9 mouse cellular contexts compared by ENCODE assay signal in genomic region chr5:34287838-34288145, GRCm38 (mm10). TPM values are rescaled to one million over a fixed set of nuclear protein-coding genes. Genes with fewer than 3 reads are reported as not detected.
DNase-seq lines count a peak whose midpoint lies in the region; ATAC-seq and TF ChIP-seq lines count a peak whose summit lies in the region.
"Had no signal": no experiment of that assay in that cellular context is flagged by ENCODE, and none has a peak within 500 bp of the region (broad histone marks: within the 10 kb centered on the region; RNA-seq: fewer than 3 reads in every experiment).

No protein-coding gene starts in this region.

- H3K4me3 ChIP-seq in heart, embryonic 12.5 days, result peak overlapping the region; percentile 63
- peak overlapping the region; percentile 75 to 82 for H3K4me3 ChIP-seq in ES-E14 (ENCODE audit: insufficient read depth in 1 of 2, low read depth in 1 of 2, low read length in 2 of 2, poor library complexity in 1 of 2, severe bottlenecking in 1 of 2)
- H3K4me3 ChIP-seq in forebrain, embryonic 14.5 days (ENCODE audit: low read depth, low read length), result peak overlapping the region; percentile 70
- peak overlapping the region; percentile 51 for H3K4me3 ChIP-seq in liver, embryonic 16.5 days (ENCODE audit: low read depth, low read length)

- H3K27me3 ChIP-seq in heart, embryonic 12.5 days (replicated peaks), result peaks cover 78% of the 10 kb centered on the region
- H3K27me3 ChIP-seq in forebrain, embryonic 14.5 days (replicated peaks; ENCODE audit: control insufficient read depth, insufficient read depth, low read length), result peaks cover 30% of the 10 kb centered on the region
- H3K27me3 ChIP-seq in liver, embryonic 16.5 days (ENCODE audit: control insufficient read depth, insufficient read depth, low read depth, low read length), result peaks cover 48% of the 10 kb centered on the region

- WGBS in heart, embryonic 12.5 days, result 1% methylated on average over 18 of the region's 18 CpGs
- WGBS in forebrain, embryonic 14.5 days, result 2% methylated on average over 18 of the region's 18 CpGs
- WGBS in liver, embryonic 16.5 days (ENCODE audit: insufficient replicate concordance), result 4% methylated on average over 18 of the region's 18 CpGs

- ATAC-seq in heart, embryonic 12.5 days (ENCODE audit: insufficient number of reproducible peaks, low FRiP score), result no peak
- ATAC-seq in forebrain, embryonic 14.5 days, result no peak; the same call in 1 of the 2 replicates
- no peak for ATAC-seq in liver, embryonic 16.5 days (ENCODE audit: low read depth)
- ATAC-seq in activated CD4-positive, CD25-positive, alpha-beta regulatory T cell, adult 4 months, result no peak

- no peaks in the 10 kb centered on the region for H3K36me3 ChIP-seq in heart, embryonic 12.5 days
- no peaks in the 10 kb centered on the region for H3K36me3 ChIP-seq in ES-E14 (ENCODE audit: control insufficient read depth, insufficient read depth, low read length, poor library complexity, severe bottlenecking)
- H3K36me3 ChIP-seq in forebrain, embryonic 14.5 days (ENCODE audit: control insufficient read depth, insufficient read depth, low read length), result no peaks in the 10 kb centered on the region
- no peaks in the 10 kb centered on the region for H3K36me3 ChIP-seq in liver, embryonic 16.5 days (ENCODE audit: control insufficient read depth, insufficient read depth)

- no peak for DNase-seq in heart, adult 11 months
- no peak for DNase-seq in ES-E14 (ENCODE audit: low read depth, low spot score)
- peak; percentile 32 for DNase-seq in forebrain, embryonic 14.5 days (ENCODE audit: low spot score)
- no peak for DNase-seq in cerebellum, postnatal 25 days
- DNase-seq in left cerebral cortex, postnatal 14 days (ENCODE audit: low spot score in 2 of 2), result no peak

- in situ Hi-C loops in ES-E14 (cut with MboI; ENCODE audit: low sequenced_read_pairs in 2 of 2, unreplicated experiment in 2 of 2), result no loop called here

- H3K4me2 ChIP-seq in heart, embryonic 12.5 days, result peak overlapping the region; percentile 93
- H3K4me2 ChIP-seq in forebrain, embryonic 14.5 days (ENCODE audit: low read length), result peak overlapping the region; percentile 88
- peak overlapping the region; percentile 57 for H3K4me2 ChIP-seq in liver, embryonic 16.5 days (ENCODE audit: low read depth, low read length)

- H3K9ac ChIP-seq in heart, embryonic 12.5 days, result peak overlapping the region; percentile 45
- H3K9ac ChIP-seq in ES-E14 (ENCODE audit: insufficient read depth, low read depth, low read length, poor library complexity, severe bottlenecking), result peak overlapping the region; percentile 47
- H3K9ac ChIP-seq in forebrain, embryonic 14.5 days (ENCODE audit: low read length), result peak overlapping the region; percentile 71
- no peak overlapping the region for H3K9ac ChIP-seq in liver, embryonic 16.5 days (ENCODE audit: low read depth, low read length)

- H3K9me3 ChIP-seq in heart, embryonic 12.5 days (replicated peaks), result no peaks in the 10 kb centered on the region
- H3K9me3 ChIP-seq in ES-E14 (ENCODE audit: control insufficient read depth, insufficient read depth, low read depth, low read length), result no peaks in the 10 kb centered on the region
- no peaks in the 10 kb centered on the region for H3K9me3 ChIP-seq in forebrain, embryonic 14.5 days (replicated peaks; ENCODE audit: control insufficient read depth, low read length)
- H3K9me3 ChIP-seq in liver, embryonic 16.5 days (replicated peaks; ENCODE audit: control insufficient read depth, low read length), result no peaks in the 10 kb centered on the region

- H3K27ac ChIP-seq in heart, embryonic 12.5 days (ENCODE audit: poor library complexity, severe bottlenecking), result no peak overlapping the region
- no peak overlapping the region for H3K27ac ChIP-seq in ES-E14 (ENCODE audit: insufficient read depth, low read depth, low read length, poor library complexity, severe bottlenecking)
- H3K27ac ChIP-seq in forebrain, embryonic 14.5 days (ENCODE audit: low read depth, low read length), result no peak overlapping the region
- no peak overlapping the region for H3K27ac ChIP-seq in liver, embryonic 16.5 days (ENCODE audit: low read length)

- intact Hi-C loops in left cerebral cortex, postnatal 14 days (cut with DNase I), result loop anchor here (2.0 to 5.0 kb wide), 2 partner anchors 75 to 291 kb away; no protein-coding TSS in a partner anchor

- H3K4me1 ChIP-seq in heart, embryonic 12.5 days (replicated peaks), result peaks cover 13% of the 10 kb centered on the region
- peaks cover 10 to 17% of the 10 kb centered on the region in 2 experiments for H3K4me1 ChIP-seq in ES-E14 (ENCODE audit: control insufficient read depth in 2 of 2, insufficient read depth in 2 of 2, low read length in 2 of 2, poor library complexity in 1 of 2)
- peaks cover 7% of the 10 kb centered on the region; the same call in 1 of the 2 replicates for H3K4me1 ChIP-seq in forebrain, embryonic 14.5 days (ENCODE audit: control insufficient read depth, insufficient read depth, low read length)
- peaks cover 4% of the 10 kb centered on the region; the same call in 1 of the 2 replicates for H3K4me1 ChIP-seq in liver, embryonic 16.5 days (ENCODE audit: control insufficient read depth, low read depth, low read length)

TF ChIP-seq in ES-E14, 5 proteins besides CTCF, POLR2A, EP300 and RAD21:
- TF ChIP-seq ZNF384 (IDR thresholded peaks at IDR 0.05; ENCODE audit: low read depth, low read length), result no peak
- no peak for TF ChIP-seq HCFC1 (IDR thresholded peaks at IDR 0.05; ENCODE audit: borderline replicate concordance, insufficient read depth, low read length)
- no peak for TF ChIP-seq ZC3H11A (IDR thresholded peaks at IDR 0.05; ENCODE audit: borderline replicate concordance, low read depth, low read length)
- no peak for TF ChIP-seq CHD2 (IDR thresholded peaks at IDR 0.05; ENCODE audit: low read depth, low read length)
- no peak for TF ChIP-seq MAFK (IDR thresholded peaks at IDR 0.05; ENCODE audit: insufficient read depth, low read depth, low read length)

RNA-seq across cellular contexts. Expression of gene Zfyve28, which starts 0.5 kb away (rescaled TPM):
- 0.28 and 0.37 TPM in 2 replicates for polyA plus RNA-seq in heart, embryonic 12.5 days (2016; fragmentation: Nextera tagmentation; extraction: Ambion mirVana)
- 12.3 and 18.8 TPM in 2 replicates for total RNA-seq in ES-E14 (2012; rRNA removed)
- polyA plus RNA-seq in forebrain, embryonic 14.5 days (2014; fragmentation: Nextera tagmentation; extraction: Ambion mirVana), result 1.4 and 2.2 TPM in 2 replicates
- 0.02 and 0.11 TPM in 2 replicates for polyA plus RNA-seq in liver, embryonic 16.5 days (2015; fragmentation: Nextera tagmentation; extraction: Ambion mirVana)
- 1 to 10 TPM; 3.4 TPM for polyA plus RNA-seq in activated CD4-positive, CD25-positive, alpha-beta regulatory T cell, adult 4 months (2017; shearing (Covaris generic))
- total RNA-seq in left cerebral cortex, postnatal 14 days (2021), result 10 to 100 TPM; 38.2 to 40.0 TPM

RNA-seq across cellular contexts. Expression of gene Cfap99, which starts 0.6 kb away (rescaled TPM):
- 0.08 TPM in 1 of 2 replicates, not detected in the other for polyA plus RNA-seq in heart, embryonic 12.5 days (2016; fragmentation: Nextera tagmentation; extraction: Ambion mirVana)
- total RNA-seq in ES-E14 (2012; rRNA removed), result 0.22 and 0.42 TPM in 2 replicates
- 0.10 TPM in 1 of 2 replicates, not detected in the other for polyA plus RNA-seq in forebrain, embryonic 14.5 days (2014; fragmentation: Nextera tagmentation; extraction: Ambion mirVana)
- polyA plus RNA-seq in liver, embryonic 16.5 days (2015; fragmentation: Nextera tagmentation; extraction: Ambion mirVana), result not detected in 2 replicates
- polyA plus RNA-seq in activated CD4-positive, CD25-positive, alpha-beta regulatory T cell, adult 4 months (2017; shearing (Covaris generic)), result not detected
- total RNA-seq in left cerebral cortex, postnatal 14 days (2021), result under 1 TPM; 0.51 to 0.59 TPM
- polyA plus RNA-seq: large intestine, adult 2 months had no signal

RNA-seq across cellular contexts. Expression of gene Rnf4, which starts 48.3 kb away (rescaled TPM):
- polyA plus RNA-seq in heart, embryonic 12.5 days (2016; fragmentation: Nextera tagmentation; extraction: Ambion mirVana), result 125 and 130 TPM in 2 replicates
- 177 and 186 TPM in 2 replicates for total RNA-seq in ES-E14 (2012; rRNA removed)
- polyA plus RNA-seq in forebrain, embryonic 14.5 days (2014; fragmentation: Nextera tagmentation; extraction: Ambion mirVana), result 162 and 165 TPM in 2 replicates
- polyA plus RNA-seq in liver, embryonic 16.5 days (2015; fragmentation: Nextera tagmentation; extraction: Ambion mirVana), result 68.3 and 68.4 TPM in 2 replicates
- polyA plus RNA-seq in activated CD4-positive, CD25-positive, alpha-beta regulatory T cell, adult 4 months (2017; shearing (Covaris generic)), result 100 to 1,000 TPM; 108 TPM
- total RNA-seq in left cerebral cortex, postnatal 14 days (2021), result 10 to 100 TPM; 82.3 to 86.0 TPM
